Mouse (Mus musculus): ENCODE data around the gene Axl. TPM values are rescaled to one million over a fixed set of nuclear protein-coding genes. Genes with fewer than 3 reads are reported as not detected.

Axl gene
- polyA plus RNA-seq, 1 experiment from 2014 or later, result 57.2 TPM

- Histone ChIP-seq H3K9me3 (no peaks in the 10 kb centered on the region), H3K27ac (peak overlapping the region; percentile 99), H3K36me3 (peaks cover 44% of the 10 kb centered on the region), H3K4me3 (replicated peaks) (peak overlapping the region; percentile 93), H3K4me1 (replicated peaks) (peaks cover 19% of the 10 kb centered on the region), H3K9ac (replicated peaks) (peak overlapping the region; percentile 97), H3K4me2 (peak overlapping the region; percentile 95), H3K27me3 (no peaks in the 10 kb centered on the region)
- WGBS, result under 1% methylated on average over 46 of the region's 46 CpGs
- ATAC-seq (ENCODE audit: insufficient number of reproducible peaks, insufficient read depth, low FRiP score, low TSS enrichment, low read depth), result 0 out of 2 replicates have a peak, but pooled peaks have one; percentile 0
Observed at GRCm38 (mm10) chr7:25753643-25754438, 34.7 kb downstream of the Axl start.

GRCm38 (mm10) chr7:25753076-25753475 lies 35.4 kb downstream of the Axl start:
- ATAC-seq (ENCODE audit: insufficient number of reproducible peaks, insufficient read depth, low FRiP score, low TSS enrichment, low read depth), result no peak
- peak overlapping the region; percentile 93 for H3K4me3 ChIP-seq (replicated peaks)
- no peak overlapping the region for H3K27ac ChIP-seq
- H3K36me3 ChIP-seq, result peaks cover 45% of the 10 kb centered on the region
- peak overlapping the region; percentile 95 for H3K4me2 ChIP-seq
- H3K4me1 ChIP-seq (replicated peaks), result peaks cover 19% of the 10 kb centered on the region
- no peaks in the 10 kb centered on the region for H3K9me3 ChIP-seq
- H3K27me3 ChIP-seq, result no peaks in the 10 kb centered on the region
- peak overlapping the region; percentile 97 for H3K9ac ChIP-seq (replicated peaks)

- no peak overlapping the region for H3K4me3 ChIP-seq (replicated peaks)
- no peaks in the 10 kb centered on the region for H3K27me3 ChIP-seq
Observed at GRCm38 (mm10) chr7:25746844-25747243, 41.7 kb downstream of the Axl start.

GRCm38 (mm10) chr7:25738277-25738676 lies 50.2 kb downstream of the Axl start:
- no peak overlapping the region for H3K9ac ChIP-seq (replicated peaks)
- no peak for ATAC-seq (ENCODE audit: insufficient number of reproducible peaks, insufficient read depth, low FRiP score, low TSS enrichment, low read depth)

More at GRCm38 (mm10) chr7:25746844-25747243, 41.7 kb downstream of the Axl start:
- WGBS, result 85% methylated on average over 3 of the region's 3 CpGs
- H3K4me2 ChIP-seq, result no peak overlapping the region
- no peak for ATAC-seq (ENCODE audit: insufficient number of reproducible peaks, insufficient read depth, low FRiP score, low TSS enrichment, low read depth)
- H3K27ac ChIP-seq, result no peak overlapping the region
- peaks cover 2% of the 10 kb centered on the region; the same call in 1 of the 2 replicates for H3K4me1 ChIP-seq (replicated peaks)
- no peak overlapping the region for H3K9ac ChIP-seq (replicated peaks)
- peaks cover 99% of the 10 kb centered on the region for H3K36me3 ChIP-seq
- H3K9me3 ChIP-seq, result no peaks in the 10 kb centered on the region

GRCm38 (mm10) chr7:25736920-25737319 lies 51.6 kb downstream of the Axl start:
- H3K4me2 ChIP-seq, result no peak overlapping the region
- ATAC-seq (ENCODE audit: insufficient number of reproducible peaks, insufficient read depth, low FRiP score, low TSS enrichment, low read depth), result no peak
- H3K4me3 ChIP-seq (replicated peaks), result no peak overlapping the region
- 94% methylated on average over 2 of the region's 2 CpGs for WGBS
- no peaks in the 10 kb centered on the region for H3K27me3 ChIP-seq
- no peak overlapping the region for H3K9ac ChIP-seq (replicated peaks)
- no peaks in the 10 kb centered on the region for H3K4me1 ChIP-seq (replicated peaks)
- H3K36me3 ChIP-seq, result peaks cover 100% of the 10 kb centered on the region
- no peaks in the 10 kb centered on the region for H3K9me3 ChIP-seq
- no peak overlapping the region for H3K27ac ChIP-seq

More at GRCm38 (mm10) chr7:25738277-25738676, 50.2 kb downstream of the Axl start:
- Histone ChIP-seq H3K9me3 (no peaks in the 10 kb centered on the region), H3K4me2 (no peak overlapping the region), H3K4me1 (replicated peaks) (no peaks in the 10 kb centered on the region), H3K36me3 (peaks cover 100% of the 10 kb centered on the region), H3K27ac (no peak overlapping the region), H3K27me3 (no peaks in the 10 kb centered on the region), H3K4me3 (replicated peaks) (no peak overlapping the region)
- 92% methylated on average over 3 of the region's 3 CpGs for WGBS

GRCm38 (mm10) chr7:25734991-25735390 lies 53.5 kb downstream of the Axl start:
- Histone ChIP-seq H3K36me3 (peaks cover 99% of the 10 kb centered on the region), H3K4me2 (no peak overlapping the region), H3K9me3 (no peaks in the 10 kb centered on the region), H3K4me3 (replicated peaks) (no peak overlapping the region), H3K27me3 (no peaks in the 10 kb centered on the region), H3K9ac (replicated peaks) (no peak overlapping the region), H3K4me1 (replicated peaks) (no peaks in the 10 kb centered on the region), H3K27ac (no peak overlapping the region)
- WGBS, result 61% methylated on average over 4 of the region's 4 CpGs
- ATAC-seq (ENCODE audit: insufficient number of reproducible peaks, insufficient read depth, low FRiP score, low TSS enrichment, low read depth), result no peak

- Histone ChIP-seq H3K4me2 (no peak overlapping the region), H3K9ac (replicated peaks) (no peak overlapping the region), H3K4me1 (replicated peaks) (no peaks in the 10 kb centered on the region), H3K4me3 (replicated peaks) (no peak overlapping the region), H3K9me3 (no peaks in the 10 kb centered on the region), H3K27me3 (no peaks in the 10 kb centered on the region), H3K27ac (no peak overlapping the region), H3K36me3 (peaks cover 98% of the 10 kb centered on the region)
- no peak for ATAC-seq (ENCODE audit: insufficient number of reproducible peaks, insufficient read depth, low FRiP score, low TSS enrichment, low read depth)
- WGBS, result 90% methylated on average over 8 of the region's 8 CpGs
Observed at GRCm38 (mm10) chr7:25731294-25732055, 57.0 kb downstream of the Axl start.

- Histone ChIP-seq H3K4me1 (replicated peaks) (no peaks in the 10 kb centered on the region), H3K36me3 (peaks cover 98% of the 10 kb centered on the region), H3K9me3 (no peaks in the 10 kb centered on the region), H3K27ac (no peak overlapping the region), H3K4me3 (replicated peaks) (no peak overlapping the region), H3K4me2 (no peak overlapping the region), H3K27me3 (no peaks in the 10 kb centered on the region), H3K9ac (replicated peaks) (no peak overlapping the region)
- ATAC-seq (ENCODE audit: insufficient number of reproducible peaks, insufficient read depth, low FRiP score, low TSS enrichment, low read depth), result no peak
- 97% methylated on average over 2 of the region's 2 CpGs for WGBS
Observed at GRCm38 (mm10) chr7:25729862-25730261, 58.6 kb downstream of the Axl start.

- no peak for ATAC-seq (ENCODE audit: insufficient number of reproducible peaks, insufficient read depth, low FRiP score, low TSS enrichment, low read depth)
- Histone ChIP-seq H3K27ac (no peak overlapping the region), H3K9me3 (no peaks in the 10 kb centered on the region), H3K9ac (replicated peaks) (no peak overlapping the region), H3K4me2 (no peak overlapping the region), H3K4me1 (replicated peaks) (no peaks in the 10 kb centered on the region), H3K4me3 (replicated peaks) (no peak overlapping the region), H3K36me3 (peaks cover 98% of the 10 kb centered on the region), H3K27me3 (no peaks in the 10 kb centered on the region)
- 58% methylated on average over 2 of the region's 2 CpGs for WGBS
Observed at GRCm38 (mm10) chr7:25729396-25729795, 59.1 kb downstream of the Axl start.

- H3K4me1 ChIP-seq (replicated peaks), result no peaks in the 10 kb centered on the region
- no peak overlapping the region for H3K4me2 ChIP-seq
- no peak for ATAC-seq (ENCODE audit: insufficient number of reproducible peaks, insufficient read depth, low FRiP score, low TSS enrichment, low read depth)
- no peaks in the 10 kb centered on the region for H3K27me3 ChIP-seq
- no peaks in the 10 kb centered on the region for H3K9me3 ChIP-seq
- WGBS, result 85% methylated on average over 5 of the region's 5 CpGs
- no peak overlapping the region for H3K4me3 ChIP-seq (replicated peaks)
- H3K27ac ChIP-seq, result no peak overlapping the region
- peaks cover 98% of the 10 kb centered on the region for H3K36me3 ChIP-seq
- H3K9ac ChIP-seq (replicated peaks), result no peak overlapping the region
Observed at GRCm38 (mm10) chr7:25727800-25728199, 60.7 kb downstream of the Axl start.

- no peaks in the 10 kb centered on the region for H3K27me3 ChIP-seq
- 90% methylated on average over 19 of the region's 19 CpGs for WGBS
- H3K36me3 ChIP-seq, result peaks cover 96% of the 10 kb centered on the region
- H3K9ac ChIP-seq (replicated peaks), result no peak overlapping the region
- H3K27ac ChIP-seq, result no peak overlapping the region
- no peak for ATAC-seq (ENCODE audit: insufficient number of reproducible peaks, insufficient read depth, low FRiP score, low TSS enrichment, low read depth)
- H3K4me2 ChIP-seq, result no peak overlapping the region
- H3K4me3 ChIP-seq (replicated peaks), result no peak overlapping the region
- no peaks in the 10 kb centered on the region for H3K9me3 ChIP-seq
- no peaks in the 10 kb centered on the region for H3K4me1 ChIP-seq (replicated peaks)
Observed at GRCm38 (mm10) chr7:25725886-25726285, 62.6 kb downstream of the Axl start.
